Mouse (Mus musculus) liver, embryonic 14.5 days (tissue): ENCODE measurements at regions not wholly inside any gene's neighbourhood (a gene's known extent, or its start where the extent isn't known, plus 50 kb on each side); places are given as distances from the start of the nearest gene placed in this dataset.
"Not testable (repeated sequence)": the region's sequence is repeated elsewhere in the genome, so short reads cannot be mapped to it uniquely, and the experiment has no call there.

Experiments used
- ATAC-seq: fragments of 200-750 bp; cut with Nextera tagmentation; 2 replicates; pipeline ENCODE4 v1.8.0; 2017; ENCODE audit warnings: moderate number of reproducible peaks, mild to moderate bottlenecking, moderate library complexity; ENCODE audit not compliant: insufficient read depth
- DNase-seq, 3 experiments: peaks; one replicate each; pipeline ENCODE4 v3.0.0-alpha.2; 2012 to 2013; ENCODE audit warnings: low read depth in 3 of 3, low spot score in 3 of 3
- H3K27ac ChIP-seq: fragments of 300-500 bp; sonication (generic); 2 replicates; pipeline ENCODE4 v1.5.1; 2014; ENCODE audit warnings: moderate library complexity, mild to moderate bottlenecking, control low read depth, inconsistent platforms
- H3K27me3 ChIP-seq: fragments of 300-500 bp; sonication (generic); 2 replicates; pipeline ENCODE4 v1.6.1; 2014; ENCODE audit warnings: mild to moderate bottlenecking, low read length, moderate library complexity; ENCODE audit not compliant: control insufficient read depth, insufficient read depth
- H3K36me3 ChIP-seq: fragments of 300-500 bp; sonication (generic); replicated peaks from 2 replicates; pipeline ENCODE4 v1.6.1; 2014; ENCODE audit warnings: low read depth; ENCODE audit not compliant: control insufficient read depth, insufficient read depth
- H3K4me1 ChIP-seq, 2 experiments: fragments of 200-500 bp in 1 of 2; fragments of 300-500 bp in 1 of 2; sonication (generic) in 1 of 2; replicated peaks; 2 replicates each; pipeline ENCODE4 v1.6.1; 2012 to 2014; ENCODE audit warnings: antibody characterized with exemption in 1 of 2, inconsistent platforms in 1 of 2, low read length in 1 of 2; ENCODE audit not compliant: control insufficient read depth in 2 of 2, insufficient read depth in 2 of 2
- H3K4me2 ChIP-seq: fragments of 300-500 bp; sonication (generic); 2 replicates; pipeline ENCODE4 v1.6.1; 2014; ENCODE audit warnings: low read depth, mild to moderate bottlenecking, control low read depth, moderate library complexity
- H3K4me3 ChIP-seq, 2 experiments: fragments of 200-500 bp in 1 of 2; fragments of 300-500 bp in 1 of 2; sonication (generic) in 1 of 2; 2 replicates each; pipeline ENCODE4 v1.5.1; 2012 to 2014; ENCODE audit warnings: low read depth in 2 of 2, low read length in 2 of 2, mild to moderate bottlenecking in 2 of 2, control low read depth in 1 of 2, inconsistent platforms in 1 of 2, moderate library complexity in 1 of 2; ENCODE audit not compliant: insufficient read depth in 1 of 2
- H3K9ac ChIP-seq: fragments of 300-500 bp; sonication (generic); replicated peaks from 2 replicates; pipeline ENCODE4 v1.6.1; 2014; ENCODE audit warnings: mild to moderate bottlenecking, control low read depth, moderate library complexity
- H3K9me3 ChIP-seq: fragments of 300-500 bp; sonication (generic); 2 replicates; pipeline ENCODE4 v1.6.1; 2016; ENCODE audit warnings: low read length, mixed read lengths; ENCODE audit not compliant: control insufficient read depth
- CTCF ChIP-seq: IDR thresholded peaks from 2 replicates; pipeline ENCODE4 v1.5.1; 2016; ENCODE audit warnings: antibody characterized with exemption, low read depth, control low read depth
- EP300 ChIP-seq: IDR thresholded peaks from 2 replicates; pipeline ENCODE4 v1.6.1; 2016; ENCODE audit warnings: antibody characterized with exemption, low read depth
- WGBS: fragments of 180-500 bp; shearing (Covaris S2); extraction: QIAGEN DNeasy Blood & Tissue Kit; methylation state at CpG from one replicate; pipeline ENCODE4 v1.1.7; 2014; ENCODE audit not compliant: insufficient replicate concordance; 5-methylcytosine and 5-hydroxymethylcytosine counted together

GRCm38 (mm10) chr3:68793923-68794322, 75.5 kb upstream of the 1110032F04Rik start:
- DNase-seq (no peak), ATAC-seq (no peak)
- Histone ChIP-seq H3K9me3 (no peaks in the 10 kb centered on the region), H3K9ac (no peak overlapping the region), H3K27me3 (no peaks in the 10 kb centered on the region), H3K36me3 (no peaks in the 10 kb centered on the region), H3K4me1 (0 out of 4 replicates have a peak, but pooled peaks cover 0 to 3% of the 10 kb centered on the region in 2 experiments), H3K27ac (no peak overlapping the region), H3K4me2 (no peak overlapping the region), H3K4me3 (no peak overlapping the region)
- no peak for TF ChIP-seq EP300
- no peak for TF ChIP-seq CTCF
- 38% methylated on average over 2 of the region's 2 CpGs for WGBS

- ATAC-seq (no peak), DNase-seq (no peak)
- no peak overlapping the region for H3K27ac ChIP-seq
- H3K9ac ChIP-seq = no peak overlapping the region
- H3K36me3 ChIP-seq = no peaks in the 10 kb centered on the region
- H3K9me3 ChIP-seq = no peaks in the 10 kb centered on the region
- H3K4me1 ChIP-seq = 0 out of 4 replicates have a peak, but pooled peaks cover 0 to 1% of the 10 kb centered on the region in 2 experiments
- H3K27me3 ChIP-seq = no peaks in the 10 kb centered on the region
- TF ChIP-seq CTCF (no peak), EP300 (no peak)
- no peak overlapping the region for H3K4me3 ChIP-seq
- WGBS = 12% methylated on average over 4 of the region's 4 CpGs
- no peak overlapping the region for H3K4me2 ChIP-seq
These were observed 74.9 kb upstream of the 1110032F04Rik start for GRCm38 (mm10) chr3:68794380-68795014.

GRCm38 (mm10) chr3:68795641-68796040, 73.7 kb upstream of the 1110032F04Rik start:
- no peaks in the 10 kb centered on the region for H3K9me3 ChIP-seq
- ATAC-seq = no peak
- no peaks in the 10 kb centered on the region for H3K27me3 ChIP-seq
- H3K36me3 ChIP-seq = no peaks in the 10 kb centered on the region
- TF ChIP-seq EP300 = no peak
- no peak for TF ChIP-seq CTCF
- H3K4me1 ChIP-seq = no peaks in the 10 kb centered on the region
- no peak for DNase-seq
- 54% methylated on average over 3 of the region's 3 CpGs for WGBS
- no peak overlapping the region for H3K9ac ChIP-seq
- no peak overlapping the region for H3K4me2 ChIP-seq
- H3K27ac ChIP-seq = no peak overlapping the region
- no peak overlapping the region for H3K4me3 ChIP-seq

GRCm38 (mm10) chr3:68798408-68798807, 71.0 kb upstream of the 1110032F04Rik start:
- ATAC-seq, H3K9ac ChIP-seq, H3K27me3 ChIP-seq, H3K9me3 ChIP-seq, DNase-seq, H3K4me1 ChIP-seq, H3K27ac ChIP-seq, H3K4me3 ChIP-seq, H3K36me3 ChIP-seq, H3K4me2 ChIP-seq: not testable (repeated sequence)
- 73% methylated on average over 8 of the region's 8 CpGs for WGBS

GRCm38 (mm10) chr3:68808866-68809265, 60.5 kb upstream of the 1110032F04Rik start:
- no peak for DNase-seq
- Histone ChIP-seq H3K27ac (no peak overlapping the region), H3K9ac (no peak overlapping the region), H3K4me2 (no peak overlapping the region), H3K4me3 (no peak overlapping the region), H3K27me3 (no peaks in the 10 kb centered on the region), H3K9me3 (no peaks in the 10 kb centered on the region), H3K36me3 (no peaks in the 10 kb centered on the region), H3K4me1 (no peaks in the 10 kb centered on the region)
- ATAC-seq = no peak
- WGBS = 51% methylated on average over 2 of the region's 2 CpGs
- TF ChIP-seq EP300 (no peak), CTCF (no peak)
